Mouse (Mus musculus): Measurements from ENCODE around the gene Ipcef1.

DNA sequence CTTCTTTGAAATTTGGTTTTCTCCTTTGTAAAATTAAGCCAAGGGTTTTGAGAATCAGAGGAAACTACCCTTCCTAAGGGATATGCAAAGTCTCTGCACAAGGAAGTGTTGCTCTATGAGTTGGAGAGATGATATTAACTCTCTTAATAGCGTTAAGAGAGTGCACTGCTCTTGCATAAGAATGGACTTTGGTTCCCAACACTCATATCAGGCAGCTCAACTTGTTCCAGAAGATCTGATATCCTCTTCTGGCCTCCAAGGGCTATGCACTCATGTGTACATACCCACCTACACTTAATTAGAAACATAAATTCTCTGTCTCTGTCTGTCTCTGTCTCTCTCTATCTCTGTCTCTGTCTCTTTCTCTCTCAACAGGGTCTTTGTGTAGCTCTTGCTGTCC lies 123.4 kb downstream of the Ipcef1 start:
- TF ChIP-seq EP300 (IDR thresholded peaks at IDR 0.05; ENCODE audit: low read depth) = no peak
- no peak for TF ChIP-seq CTCF (IDR thresholded peaks at IDR 0.05; ENCODE audit: low read depth)
